Mouse (Mus musculus) gastrocnemius, postnatal 14 days (tissue): ENCODE measurements at regions not wholly inside any gene's neighbourhood (a gene's known extent, or its start where the extent isn't known, plus 50 kb on each side); places are given as distances from the start of the nearest gene placed in this dataset.

ENCODE experiments used
- DNase-seq: peaks from one replicate; pipeline ENCODE4 v3.0.0; 2021; ENCODE audit warnings: mixed read lengths
- intact Hi-C: fragments of 180-260 bp; cut with DNase I; formaldehyde crosslinking; loops from one replicate; pipeline ENCODE4 v1.15.1; 2025; ENCODE audit warnings: low total_unique reads

DNA sequence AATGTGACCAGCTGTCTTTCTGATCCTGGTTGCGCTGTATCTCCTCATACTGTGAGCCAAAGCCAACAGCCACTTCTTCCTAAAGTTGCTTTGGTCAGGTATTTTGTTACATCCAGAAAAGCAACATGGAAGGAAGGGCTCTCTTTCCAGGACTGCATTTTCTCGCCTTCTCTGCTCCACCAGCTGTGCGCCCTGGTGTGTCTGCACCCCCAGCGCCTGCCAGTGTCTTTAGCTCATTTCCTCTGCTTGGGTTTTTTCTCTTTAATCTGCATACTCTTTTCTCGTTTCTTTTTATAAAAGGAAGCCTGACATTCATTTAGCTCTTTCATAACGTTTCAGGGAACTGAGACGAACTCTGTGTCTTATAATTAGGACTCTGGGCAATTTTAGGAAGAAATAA is 103.5 kb upstream of the Hdac4 start:
- no peak for DNase-seq
- intact Hi-C loops: no loop called here

DNA sequence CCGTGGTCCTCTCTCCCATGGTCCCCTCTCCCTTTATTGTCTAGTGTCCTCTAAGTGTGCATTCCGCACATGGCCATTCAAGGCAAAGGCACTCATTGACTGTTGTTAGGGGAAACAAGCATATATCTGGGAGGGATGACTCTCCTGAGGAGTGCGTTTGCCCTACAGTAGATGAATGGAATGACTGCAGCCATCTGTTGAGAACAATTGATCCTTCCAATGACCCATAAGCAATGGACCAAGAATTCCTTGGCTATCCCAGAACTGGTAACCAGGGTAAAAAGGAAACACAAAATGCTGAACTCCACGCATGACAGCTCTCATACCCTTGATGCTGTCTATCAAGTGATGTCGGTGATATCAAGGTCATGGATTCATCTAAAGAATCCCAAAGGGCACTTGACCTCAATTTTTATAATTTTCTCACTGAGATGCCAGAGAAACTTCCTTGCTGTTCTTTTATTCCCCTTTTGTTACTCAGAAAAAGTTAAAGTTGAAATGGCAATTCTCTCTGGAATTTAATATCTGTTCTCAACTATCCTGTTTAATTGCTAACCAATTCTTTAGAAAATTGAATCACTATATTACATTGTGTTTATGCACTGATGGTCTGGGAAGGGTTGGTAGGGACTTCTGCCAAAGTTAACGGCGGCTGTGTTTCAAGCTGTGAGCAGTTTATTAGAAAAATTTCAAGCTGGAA is 97.3 kb upstream of the Hdac4 start:
- no peak for DNase-seq
- intact Hi-C loops: no loop called here

DNA sequence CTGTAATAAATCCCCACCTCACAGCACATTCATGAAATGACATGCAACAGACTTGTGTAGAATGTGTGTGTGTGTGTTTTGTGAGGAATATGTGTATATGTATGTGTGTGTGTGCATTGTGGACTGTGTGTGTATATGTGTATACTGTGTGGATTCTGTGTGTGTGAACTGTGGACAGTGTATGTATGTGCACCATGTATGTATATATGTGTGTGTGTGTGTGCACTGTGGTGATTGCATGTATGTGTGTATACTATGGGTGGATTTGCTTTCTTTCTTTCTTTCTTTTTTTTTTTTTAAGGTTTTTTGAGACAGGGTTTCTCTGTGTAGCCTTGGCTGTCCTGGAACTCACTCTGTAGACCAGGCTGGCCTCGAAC is 91.5 kb upstream of the Hdac4 start:
- intact Hi-C loops: no loop called here
- no peak for DNase-seq

DNA sequence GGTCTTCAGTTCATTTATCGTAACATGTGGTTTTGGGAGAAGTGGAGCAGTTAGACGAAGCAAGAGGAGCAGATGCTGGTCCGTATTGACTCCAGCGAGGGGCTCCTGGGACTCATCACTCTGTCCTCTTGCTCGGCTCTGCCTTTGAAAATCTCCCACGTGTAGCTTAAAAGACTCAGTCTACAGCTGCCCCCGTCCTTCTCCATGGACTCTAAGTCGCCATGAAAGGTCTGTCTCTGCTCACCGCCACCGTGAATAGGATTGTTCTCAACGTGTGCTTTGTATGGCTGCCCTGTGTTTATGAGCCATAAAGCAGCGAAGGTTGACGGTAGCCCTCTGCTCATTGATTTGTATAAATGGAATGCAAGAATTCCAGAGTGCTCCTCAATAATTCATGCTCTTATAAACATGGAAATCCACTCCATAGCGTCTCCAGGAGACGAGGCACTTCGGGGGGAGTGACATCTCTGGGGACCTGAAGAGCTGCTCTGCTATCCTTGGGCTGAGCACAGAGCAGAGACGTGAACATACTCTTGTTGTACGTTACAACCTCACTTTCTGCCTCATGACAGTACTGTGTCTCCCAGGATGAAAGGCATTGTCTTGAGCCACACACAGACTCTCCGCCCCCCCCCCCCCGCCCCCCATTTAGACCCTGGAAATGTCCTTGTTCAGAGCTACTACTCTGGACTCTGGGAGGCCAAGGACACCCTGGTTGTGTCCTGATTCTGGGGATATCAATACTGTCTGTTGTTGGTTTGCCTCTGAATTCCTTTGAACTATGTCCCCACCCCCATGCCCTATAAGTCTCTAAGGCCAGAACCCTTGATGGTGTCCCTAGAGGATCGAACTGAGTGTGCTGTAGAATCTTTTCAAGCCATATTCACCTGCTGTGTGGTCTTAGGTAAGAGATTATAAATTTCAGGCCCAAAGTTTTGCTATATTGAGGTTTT is 90.8 kb upstream of the Hdac4 start:
- DNase-seq: no peak
- intact Hi-C loops: no loop called here

DNA sequence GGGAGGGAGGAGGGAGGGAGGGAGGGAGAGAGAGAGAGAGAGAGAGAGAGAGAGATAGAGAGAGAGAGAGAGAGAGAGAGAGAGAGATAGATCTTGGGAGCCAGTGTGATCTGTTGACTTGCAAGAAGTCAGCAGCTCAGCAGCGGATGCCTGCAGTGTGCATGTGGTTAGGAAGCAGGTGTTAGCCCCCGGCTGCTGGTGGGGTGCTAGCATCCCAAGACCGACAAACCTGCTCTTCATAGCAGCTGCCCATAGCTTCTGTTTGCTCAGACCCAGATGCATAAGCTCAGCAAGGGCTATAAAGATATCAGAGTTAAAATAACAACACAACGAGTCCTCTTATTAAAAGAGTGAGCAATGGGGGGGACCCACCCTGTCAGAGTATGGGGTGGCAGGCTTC is 88.7 kb upstream of the Hdac4 start:
- no peak for DNase-seq
- intact Hi-C loops: no loop called here

DNA sequence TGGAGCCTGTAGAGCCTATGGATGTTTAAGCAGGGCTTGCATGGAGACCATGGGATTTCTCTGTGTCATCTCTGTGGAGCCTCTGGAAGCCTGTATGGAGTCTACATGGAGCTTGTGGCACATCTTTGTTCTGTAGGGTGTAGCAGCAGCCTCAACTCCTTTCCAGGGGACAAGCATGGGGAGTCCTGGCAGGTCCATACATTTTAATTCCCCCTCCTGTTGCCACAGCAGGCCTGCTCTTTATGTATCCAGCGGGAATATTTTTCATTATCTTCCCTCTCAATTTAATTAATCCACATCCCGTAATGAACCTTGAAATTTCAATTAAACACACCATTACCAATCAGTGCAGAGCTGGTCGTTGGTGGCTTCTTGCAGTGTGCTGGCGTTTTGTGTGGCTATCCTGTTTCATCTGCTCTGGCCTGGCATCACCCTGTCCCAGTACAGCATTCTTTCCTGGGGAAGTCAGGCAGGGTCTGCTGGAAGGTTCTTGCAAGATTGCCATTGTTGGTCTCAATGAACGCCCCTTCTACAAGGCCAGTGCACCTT is 81.8 kb upstream of the Hdac4 start:
- DNase-seq: no peak
- intact Hi-C loops: no loop called here

DNA sequence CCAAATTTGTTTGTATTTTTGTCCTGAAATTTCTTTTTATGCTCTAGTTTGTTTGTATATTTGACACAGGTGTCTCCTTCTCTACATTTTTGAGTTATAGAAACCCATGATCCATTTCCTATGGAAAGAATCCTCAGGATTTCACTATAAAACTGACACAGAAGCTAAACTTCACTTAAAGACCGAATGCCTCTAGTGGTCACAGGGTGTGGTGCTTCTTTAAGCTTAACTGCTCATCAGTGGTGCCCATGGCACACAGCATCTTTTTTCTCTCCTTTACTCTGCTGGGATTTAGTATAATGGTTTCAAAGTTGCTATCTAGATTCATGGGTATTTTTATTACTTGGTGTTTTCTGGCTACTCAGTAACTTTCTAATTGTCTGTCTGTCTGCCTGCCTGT is 79.9 kb upstream of the Hdac4 start:
- intact Hi-C loops: no loop called here
- DNase-seq: no peak

DNA sequence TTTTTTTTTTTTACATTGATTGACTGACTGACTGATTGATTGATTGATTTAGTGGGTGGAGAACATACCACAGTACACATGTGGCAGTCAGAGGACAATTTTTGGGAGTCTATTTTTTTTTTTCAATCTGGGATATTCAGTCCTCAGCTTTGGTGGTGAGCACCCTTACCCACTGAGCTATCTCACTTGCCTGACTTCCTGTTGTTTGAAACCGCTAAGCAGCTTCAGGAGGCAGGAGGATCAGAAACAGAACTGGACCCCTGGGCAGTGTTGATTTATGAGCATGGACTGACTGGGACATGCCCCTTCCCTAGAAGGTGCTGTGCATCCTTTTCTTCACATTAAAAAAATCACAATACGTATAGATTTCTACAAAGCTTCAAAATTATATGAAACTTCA is 78.3 kb upstream of the Hdac4 start:
- DNase-seq: no peak
- intact Hi-C loops: no loop called here

DNA sequence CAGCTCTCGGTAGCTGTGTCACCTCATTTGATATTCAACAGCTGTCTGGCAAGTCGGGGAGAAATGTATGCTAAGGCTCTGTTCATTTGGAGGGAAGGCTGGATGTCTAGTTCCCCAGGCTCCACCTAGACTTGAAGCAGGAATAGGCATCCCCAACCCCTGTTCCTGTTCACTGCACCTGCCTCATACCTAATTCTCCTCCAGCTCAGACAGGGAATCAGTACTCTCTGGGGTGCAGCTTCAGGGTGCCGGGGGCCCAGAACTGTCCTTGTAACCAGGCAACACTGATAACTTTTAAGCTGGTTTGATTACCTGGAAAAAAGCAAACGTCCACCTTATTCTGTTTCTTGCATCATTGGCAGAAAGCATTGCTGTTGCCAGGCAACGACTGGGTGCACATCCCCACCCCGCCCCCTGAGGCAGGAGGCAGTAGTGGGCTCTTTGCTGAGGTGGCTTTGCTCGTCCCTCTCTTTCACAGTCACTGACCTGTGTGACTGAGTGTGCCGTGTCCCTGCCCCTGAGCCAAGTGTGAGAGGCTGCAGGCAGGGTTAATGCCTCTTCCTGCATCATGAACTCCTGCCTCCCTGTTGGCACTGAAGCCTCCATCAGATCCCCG is 76.3 kb upstream of the Hdac4 start:
- DNase-seq: no peak
- intact Hi-C loops: no loop called here

DNA sequence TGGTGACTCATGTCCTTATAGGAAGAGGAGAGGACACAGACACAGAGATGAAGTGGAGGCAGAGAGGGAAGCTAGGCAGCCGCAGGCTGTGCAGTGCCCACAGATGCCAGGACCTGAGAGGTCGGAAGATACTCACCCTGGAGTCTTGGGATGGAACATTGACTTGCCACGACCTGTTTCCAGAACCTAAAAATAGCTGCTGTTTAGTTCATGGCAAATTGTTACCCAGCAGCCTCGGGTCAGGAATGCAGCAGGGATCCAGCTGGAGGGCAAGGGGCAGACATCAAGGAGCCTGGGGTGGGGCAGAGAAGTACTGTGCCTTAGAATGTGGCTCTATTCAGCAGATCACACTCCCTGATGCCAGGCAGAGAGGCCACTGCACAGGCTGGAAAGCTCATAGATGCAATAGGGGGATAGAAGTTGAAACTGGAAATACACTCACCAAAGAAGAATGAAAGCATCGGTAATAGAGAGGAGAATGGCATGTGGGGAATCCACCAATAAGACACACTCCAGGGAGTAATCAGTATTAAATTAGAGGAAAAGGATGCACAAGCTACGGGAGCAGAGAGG is 75.1 kb upstream of the Hdac4 start:
- intact Hi-C loops: no loop called here

DNA sequence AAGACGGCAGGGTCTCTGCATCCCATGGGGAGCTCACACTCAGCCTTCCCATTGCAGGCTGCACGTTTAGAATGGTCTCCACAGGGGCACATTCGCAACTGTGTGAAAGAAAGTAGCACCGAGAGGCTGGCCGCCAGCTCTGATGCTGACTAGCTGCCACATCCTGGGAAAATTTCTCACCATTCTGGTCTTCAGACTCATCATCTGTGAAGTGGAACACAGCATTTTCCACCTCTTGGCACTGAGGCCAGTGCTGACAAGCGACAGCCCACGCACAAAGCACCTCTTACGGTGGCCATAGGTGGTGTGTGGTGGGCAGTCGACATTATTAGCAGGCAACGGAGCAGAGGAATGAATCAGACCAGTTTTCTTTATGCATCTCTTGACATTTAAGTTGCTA is 74.0 kb upstream of the Hdac4 start:
- DNase-seq: no peak
- intact Hi-C loops: loop anchor here (10.0 kb wide), 1 partner anchor 95 kb away; no protein-coding TSS in a partner anchor

More for the DNA sequence above, 75.1 kb upstream of the Hdac4 start:
- peak; percentile 22 for DNase-seq

DNA sequence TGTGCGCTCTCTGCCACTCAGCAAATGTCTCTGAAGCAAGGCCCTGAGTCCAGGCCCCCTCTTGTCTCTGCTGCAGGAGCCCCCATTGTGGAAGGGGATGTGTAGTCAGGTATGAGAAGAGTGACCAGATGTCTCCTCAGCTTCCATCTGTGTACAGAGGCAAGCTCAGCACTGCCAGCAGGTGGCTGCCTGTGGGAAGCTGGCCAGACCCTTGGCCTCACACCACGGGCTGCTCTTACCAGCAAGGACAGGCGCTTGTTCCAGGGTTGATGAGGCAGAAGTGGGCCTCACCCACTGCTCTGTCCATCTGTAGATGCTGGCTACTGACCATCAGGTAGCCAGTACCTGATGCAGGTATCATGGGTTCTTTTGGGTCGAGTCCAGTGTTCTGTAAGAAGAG is 69.4 kb upstream of the Hdac4 start:
- intact Hi-C loops: loop anchor here (10.0 kb wide), 1 partner anchor 100 kb away; no protein-coding TSS in a partner anchor
- peak; percentile 57 for DNase-seq

DNA sequence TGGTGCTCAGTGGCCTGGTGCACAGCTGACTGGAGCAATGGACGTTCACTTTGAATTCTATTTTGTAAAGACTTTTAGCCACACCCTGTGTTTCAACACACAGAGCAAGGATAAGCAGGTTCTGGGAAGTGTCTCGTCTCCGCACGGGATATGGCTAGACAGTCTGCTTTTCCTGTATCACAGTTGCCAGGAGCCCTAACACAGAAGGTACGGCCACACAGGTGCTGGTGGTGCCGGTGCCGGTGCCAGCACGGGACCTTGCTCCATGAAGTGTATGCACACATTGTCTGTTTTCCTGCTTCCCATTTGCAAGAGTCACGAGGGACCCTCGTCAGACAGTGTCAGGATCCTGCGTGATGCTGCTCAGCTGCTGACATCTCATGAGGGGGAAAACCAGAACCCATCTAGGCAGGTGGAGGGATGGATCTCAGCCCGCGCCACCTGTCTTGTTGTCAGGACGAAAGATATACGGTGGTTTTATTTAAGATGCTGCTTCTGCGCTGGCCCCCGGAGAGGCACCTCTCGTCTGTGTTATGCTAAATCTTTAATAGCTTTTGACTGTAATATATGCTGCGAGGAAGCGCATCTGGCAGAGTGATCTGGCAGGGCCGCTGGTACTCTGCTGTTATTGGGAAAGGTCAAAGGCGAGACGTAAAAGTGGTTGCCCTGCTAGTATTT is 64.4 kb upstream of the Hdac4 start:
- intact Hi-C loops: loop anchor here (10.0 kb wide), 1 partner anchor 105 kb away; no protein-coding TSS in a partner anchor
- DNase-seq: no peak

DNA sequence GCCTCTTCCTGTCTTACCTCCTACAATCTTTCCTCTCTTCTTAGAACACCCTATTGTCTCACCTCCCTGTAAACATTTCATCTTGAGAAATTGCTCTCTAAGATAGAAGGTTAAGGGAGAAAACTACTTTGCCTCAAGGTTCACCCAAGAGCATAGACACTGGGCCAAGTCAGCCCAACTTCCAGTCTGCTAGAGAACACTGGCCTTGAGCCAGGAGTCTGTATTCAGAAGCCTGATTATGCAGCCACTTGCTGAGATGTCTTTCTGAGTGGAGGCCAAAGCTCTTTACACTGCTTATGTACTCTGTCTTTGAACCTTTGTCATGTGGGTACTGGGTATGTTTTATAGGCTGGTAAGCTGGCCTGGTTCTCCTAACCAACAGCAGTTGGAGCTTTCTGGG is 62.5 kb upstream of the Hdac4 start:
- DNase-seq: no peak
- intact Hi-C loops: no loop called here

DNA sequence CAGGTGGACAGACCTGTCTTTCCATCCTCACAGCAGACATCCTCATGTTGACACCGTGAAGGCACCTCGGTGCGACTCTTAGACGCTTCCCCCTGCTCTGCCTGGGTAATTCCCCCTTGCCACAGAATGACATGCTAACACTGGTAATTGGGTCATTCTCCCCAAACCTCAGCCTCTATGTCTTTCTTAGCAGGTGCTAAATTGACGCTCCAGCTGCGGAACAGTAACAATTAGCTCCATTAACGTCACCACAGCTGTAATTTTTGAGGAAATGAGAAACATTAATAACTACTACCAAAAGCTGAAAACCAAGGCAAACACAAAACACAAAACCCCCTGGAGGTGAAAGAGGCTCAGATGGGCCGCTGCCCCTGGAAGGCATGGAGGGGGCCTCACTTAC is 57.6 kb upstream of the Hdac4 start:
- intact Hi-C loops: no loop called here
- DNase-seq: no peak

DNA sequence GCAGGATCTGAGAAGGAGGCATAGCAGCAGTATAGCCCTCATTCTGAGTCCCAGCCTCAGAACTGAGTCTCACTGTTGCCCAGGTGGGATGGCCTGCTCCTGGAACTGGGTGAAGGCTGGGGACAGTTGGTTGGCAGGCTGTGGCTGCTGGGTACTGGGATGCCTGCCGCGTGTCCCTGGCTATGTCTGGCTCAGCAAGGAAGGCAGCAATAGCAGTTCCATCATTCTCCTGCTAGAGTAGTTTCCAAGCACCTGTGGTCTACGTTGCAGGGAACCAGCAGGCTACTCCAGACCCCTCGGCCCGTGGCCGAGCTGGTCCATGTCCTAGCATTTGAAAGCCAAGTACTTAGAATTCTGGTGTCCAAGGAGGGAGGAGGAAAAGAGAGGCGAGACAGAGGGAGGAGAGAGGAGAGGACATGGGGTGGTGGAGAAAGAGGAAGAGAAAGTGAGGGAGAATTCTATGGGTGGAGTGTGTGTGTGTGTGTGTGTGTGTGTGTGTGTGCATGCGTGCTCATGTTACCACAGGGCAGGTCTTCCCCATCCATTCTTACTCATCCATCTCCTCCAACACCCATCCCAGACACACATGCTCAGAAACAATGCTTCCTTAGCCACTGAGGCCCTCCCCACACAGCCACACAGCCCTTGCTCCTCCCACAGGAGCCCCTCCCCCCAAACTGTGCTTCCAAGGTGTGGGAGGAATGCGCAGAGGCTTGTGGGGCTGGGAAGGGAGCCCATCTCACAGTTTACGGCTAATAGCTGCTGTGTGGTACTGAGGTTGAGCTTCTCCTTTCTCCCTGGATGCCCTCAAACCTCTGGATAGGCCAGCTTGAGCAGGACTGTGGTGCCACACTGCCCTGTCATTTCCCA is 55.3 kb upstream of the Hdac4 start:
- DNase-seq: no peak
- intact Hi-C loops: no loop called here
